Mouse (Mus musculus): ENCODE data around the gene Gpr37l1. TPM values are rescaled to one million over a fixed set of nuclear protein-coding genes. Genes with fewer than 3 reads are reported as not detected.
A peak's percentile ranks its signal among the peaks of the same experiment; 100 is the strongest.

Gpr37l1 gene
- polyA plus RNA-seq (2016; fragmentation: Nextera tagmentation; extraction: Ambion mirVana): not detected in 2 replicates

DNA sequence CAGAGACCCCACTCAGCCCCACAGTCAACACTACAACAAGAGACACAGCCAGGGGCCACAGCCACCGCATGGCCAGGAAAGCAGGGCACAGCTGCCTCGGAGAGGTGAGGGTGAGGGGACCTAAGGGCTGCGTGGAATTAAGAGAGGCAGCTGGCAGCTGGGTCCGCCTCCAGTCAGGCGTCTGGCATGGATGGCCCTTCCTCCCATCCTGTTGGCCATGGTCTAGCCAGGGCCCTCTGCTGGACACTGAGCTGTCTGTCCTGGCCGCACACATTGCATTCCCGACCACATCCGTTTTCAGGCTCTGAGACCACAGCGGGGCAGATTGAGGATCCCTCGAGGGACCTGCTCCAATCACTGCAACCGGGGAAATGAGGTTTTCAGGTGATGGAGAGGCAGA is at the start of gene Gpr37l1:
TSS of gene Gpr37l1 (minus strand) at position 247 of the 400 bp plus-strand sequence.
- 63% methylated on average over 11 of the region's 11 CpGs for WGBS
- no peaks in the 10 kb centered on the region for H3K9me3 ChIP-seq
- H3K36me3 ChIP-seq: no peaks in the 10 kb centered on the region
- no peak for ATAC-seq (ENCODE audit: insufficient number of reproducible peaks, insufficient read depth, low FRiP score, low TSS enrichment, low read depth)
- H3K4me3 ChIP-seq (replicated peaks): no peak within 1 kb of the TSS
- H3K4me2 ChIP-seq: no peak within 1 kb of the TSS
- no peaks in the 10 kb centered on the region for H3K4me1 ChIP-seq (replicated peaks)
- H3K27ac ChIP-seq: no peak within 1 kb of the TSS
- no peaks in the 10 kb centered on the region; the same call in 1 of the 2 replicates for H3K27me3 ChIP-seq
- no peak within 1 kb of the TSS for H3K9ac ChIP-seq (replicated peaks)

DNA sequence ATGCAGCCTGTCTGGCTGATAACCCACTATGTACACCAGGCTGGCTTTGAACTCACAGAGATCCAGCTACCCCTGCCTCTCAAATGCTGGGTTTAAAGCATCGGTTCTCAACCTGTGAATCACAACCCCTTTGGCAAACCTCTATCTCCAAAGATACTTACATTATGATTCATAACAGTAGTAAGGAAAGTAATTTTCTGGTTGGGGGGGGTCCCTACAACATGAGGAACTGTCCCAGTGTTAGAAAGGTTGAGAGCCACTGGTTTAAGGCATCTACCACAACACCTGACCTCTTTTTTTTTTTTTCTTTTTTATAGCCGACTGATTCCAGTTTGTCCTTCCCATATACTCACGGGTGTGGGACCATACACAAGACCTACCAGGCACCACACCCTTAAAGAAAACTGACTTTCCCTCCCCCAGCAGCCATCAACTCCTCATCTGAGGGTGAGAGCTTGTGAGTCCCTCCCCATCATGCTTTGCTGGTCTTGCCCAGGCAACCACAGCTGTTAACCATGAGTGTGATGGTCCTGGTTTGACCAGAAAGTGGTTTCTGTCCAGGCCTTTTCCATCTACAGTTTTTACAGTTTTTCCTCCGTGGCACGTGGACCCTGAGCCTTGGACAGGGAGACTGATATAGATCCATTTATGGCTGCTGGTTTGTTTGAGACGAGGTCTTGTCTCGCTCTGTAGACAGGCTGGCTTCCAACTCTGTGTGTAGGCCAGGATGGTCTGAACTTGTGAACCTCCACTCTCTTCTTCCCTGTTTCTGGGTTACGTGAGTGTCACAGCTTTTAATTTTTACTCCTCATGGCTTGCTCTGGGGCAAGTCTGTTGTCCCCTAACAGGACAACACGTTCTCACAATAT is 46.5 kb upstream of the Gpr37l1 start:
- H3K4me2 ChIP-seq: no peak overlapping the region
- 83% methylated on average over 9 of the region's 9 CpGs for WGBS
- peaks cover 8% of the 10 kb centered on the region for H3K4me1 ChIP-seq (replicated peaks)
- no peak for ATAC-seq (ENCODE audit: insufficient number of reproducible peaks, insufficient read depth, low FRiP score, low TSS enrichment, low read depth)
- no peak overlapping the region for H3K9ac ChIP-seq (replicated peaks)
- no peaks in the 10 kb centered on the region for H3K9me3 ChIP-seq
- no peak overlapping the region for H3K4me3 ChIP-seq (replicated peaks)
- H3K27me3 ChIP-seq: no peaks in the 10 kb centered on the region
- H3K27ac ChIP-seq: no peak overlapping the region
- H3K36me3 ChIP-seq: no peaks in the 10 kb centered on the region

DNA sequence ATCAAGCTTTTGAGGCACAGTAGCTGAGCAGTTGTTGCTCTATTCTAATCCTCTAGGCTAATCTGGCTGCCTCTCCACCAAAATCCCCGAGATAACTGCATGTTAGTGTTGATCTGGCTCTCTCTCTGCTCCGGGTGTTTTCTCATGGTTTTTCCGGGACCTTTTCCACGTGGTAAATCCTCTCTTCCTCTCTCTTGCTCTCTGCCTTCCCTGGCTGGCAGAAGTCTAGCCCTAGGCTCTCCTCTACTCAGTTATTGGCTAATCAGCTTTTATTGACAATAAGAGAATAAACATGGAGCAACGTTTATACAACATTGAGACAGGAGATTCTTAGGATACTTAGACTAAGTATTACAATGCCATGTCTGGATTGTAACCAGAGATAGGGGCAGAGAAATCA is 42.9 kb upstream of the Gpr37l1 start:
- no peak overlapping the region for H3K27ac ChIP-seq
- H3K4me1 ChIP-seq (replicated peaks): no peaks in the 10 kb centered on the region
- H3K9ac ChIP-seq (replicated peaks): no peak overlapping the region
- no peak overlapping the region for H3K4me3 ChIP-seq (replicated peaks)
- ATAC-seq (ENCODE audit: insufficient number of reproducible peaks, insufficient read depth, low FRiP score, low TSS enrichment, low read depth): no peak
- H3K27me3 ChIP-seq: no peaks in the 10 kb centered on the region
- 60% methylated on average over 5 of the region's 5 CpGs for WGBS
- H3K36me3 ChIP-seq: no peaks in the 10 kb centered on the region
- H3K4me2 ChIP-seq: no peak overlapping the region
- no peaks in the 10 kb centered on the region for H3K9me3 ChIP-seq

DNA sequence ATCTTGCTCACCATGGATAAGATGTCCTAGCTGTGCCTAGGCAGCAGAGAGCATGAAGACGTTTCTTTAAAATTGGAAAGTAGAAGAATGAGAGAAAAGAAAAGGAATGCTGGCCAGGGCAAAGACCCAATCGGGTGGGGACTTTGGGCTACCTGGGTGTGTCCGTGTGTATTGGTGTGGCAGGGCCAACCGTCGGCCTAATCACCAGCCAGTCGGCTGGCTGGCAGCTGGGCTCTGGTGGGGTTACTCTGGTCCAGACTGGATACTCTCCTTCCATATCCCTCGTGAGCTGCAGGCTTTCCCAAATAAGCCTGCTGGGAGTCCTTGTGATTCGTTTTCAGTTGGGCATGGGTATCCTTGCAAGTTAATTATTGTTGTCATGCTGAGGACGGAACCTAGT is 41.2 kb upstream of the Gpr37l1 start:
- ATAC-seq (ENCODE audit: insufficient number of reproducible peaks, insufficient read depth, low FRiP score, low TSS enrichment, low read depth): no peak
- H3K4me1 ChIP-seq (replicated peaks): peaks cover 12% of the 10 kb centered on the region
- H3K9ac ChIP-seq (replicated peaks): no peak overlapping the region
- H3K4me3 ChIP-seq (replicated peaks): no peak overlapping the region
- H3K27ac ChIP-seq: no peak overlapping the region
- no peaks in the 10 kb centered on the region for H3K27me3 ChIP-seq
- no peak overlapping the region for H3K4me2 ChIP-seq
- 79% methylated on average over 9 of the region's 9 CpGs for WGBS
- H3K9me3 ChIP-seq: no peaks in the 10 kb centered on the region
- no peaks in the 10 kb centered on the region for H3K36me3 ChIP-seq

DNA sequence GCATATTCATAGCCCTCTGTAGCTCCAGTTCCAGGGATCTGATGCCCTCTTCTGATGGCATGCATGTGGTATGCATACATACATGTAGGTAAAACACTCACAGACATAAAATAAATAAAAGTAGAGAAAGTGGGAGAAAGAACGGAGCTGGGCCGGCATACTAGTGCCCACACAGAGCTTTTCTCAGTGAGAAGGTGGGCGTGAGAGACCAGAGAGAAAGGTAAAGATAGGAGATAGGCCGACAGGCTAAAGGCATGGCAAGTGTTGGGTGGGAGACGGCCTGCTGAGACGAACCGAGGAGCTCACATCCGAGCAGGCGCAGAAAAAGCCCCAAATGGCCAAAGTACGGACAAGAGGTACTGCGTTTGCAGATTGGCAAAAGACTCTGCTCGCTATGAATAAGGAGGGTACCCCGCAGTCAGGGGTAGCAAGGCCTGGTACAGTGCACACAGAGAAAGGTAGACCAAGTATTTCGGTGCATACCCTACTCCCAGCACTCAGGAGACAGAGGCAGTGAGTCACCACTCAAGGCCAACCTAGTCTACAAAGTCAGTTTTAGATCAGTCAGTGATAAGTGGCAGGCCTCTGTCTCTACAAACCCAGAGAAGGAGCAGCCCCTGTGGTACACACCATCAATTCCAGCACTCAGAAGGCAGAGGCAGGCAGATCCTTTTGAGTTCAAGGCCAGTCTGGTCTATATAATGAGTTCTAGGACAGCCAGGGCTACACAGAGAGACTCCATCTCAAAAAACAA is 39.3 kb upstream of the Gpr37l1 start:
- Histone ChIP-seq H3K4me3 (replicated peaks) (no peak overlapping the region), H3K9me3 (no peaks in the 10 kb centered on the region), H3K9ac (replicated peaks) (no peak overlapping the region), H3K4me1 (replicated peaks) (peaks cover 20% of the 10 kb centered on the region), H3K4me2 (no peak overlapping the region), H3K27ac (no peak overlapping the region), H3K36me3 (no peaks in the 10 kb centered on the region), H3K27me3 (no peaks in the 10 kb centered on the region)
- WGBS: 94% methylated on average over 14 of the region's 14 CpGs
- no peak for ATAC-seq (ENCODE audit: insufficient number of reproducible peaks, insufficient read depth, low FRiP score, low TSS enrichment, low read depth)

DNA sequence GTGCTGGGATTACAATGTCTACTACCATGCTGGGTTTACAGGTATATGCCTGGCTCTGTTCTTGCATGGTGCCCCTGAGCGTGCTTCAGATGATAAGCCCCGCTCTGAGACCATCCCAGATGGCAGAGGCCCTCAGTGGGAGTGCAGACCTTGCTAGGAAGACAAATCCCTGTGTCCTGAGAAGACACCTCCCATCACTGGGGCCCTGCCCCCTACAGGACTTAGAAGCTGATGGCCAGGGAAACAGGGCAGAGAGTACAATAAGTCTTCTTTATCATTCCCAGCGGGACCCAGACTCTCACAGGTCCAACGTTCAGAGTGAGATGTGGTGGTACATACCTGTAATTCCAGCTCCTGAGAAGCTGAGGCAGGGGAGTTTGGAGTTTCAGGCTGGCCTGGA is 37.8 kb upstream of the Gpr37l1 start:
- H3K4me1 ChIP-seq (replicated peaks): peaks cover 20% of the 10 kb centered on the region
- ATAC-seq (ENCODE audit: insufficient number of reproducible peaks, insufficient read depth, low FRiP score, low TSS enrichment, low read depth): no peak
- no peak overlapping the region for H3K4me3 ChIP-seq (replicated peaks)
- H3K27me3 ChIP-seq: no peaks in the 10 kb centered on the region
- no peaks in the 10 kb centered on the region for H3K36me3 ChIP-seq
- H3K9ac ChIP-seq (replicated peaks): no peak overlapping the region
- 57% methylated on average over 4 of the region's 4 CpGs for WGBS
- no peak overlapping the region for H3K27ac ChIP-seq
- H3K4me2 ChIP-seq: no peak overlapping the region
- H3K9me3 ChIP-seq: no peaks in the 10 kb centered on the region

DNA sequence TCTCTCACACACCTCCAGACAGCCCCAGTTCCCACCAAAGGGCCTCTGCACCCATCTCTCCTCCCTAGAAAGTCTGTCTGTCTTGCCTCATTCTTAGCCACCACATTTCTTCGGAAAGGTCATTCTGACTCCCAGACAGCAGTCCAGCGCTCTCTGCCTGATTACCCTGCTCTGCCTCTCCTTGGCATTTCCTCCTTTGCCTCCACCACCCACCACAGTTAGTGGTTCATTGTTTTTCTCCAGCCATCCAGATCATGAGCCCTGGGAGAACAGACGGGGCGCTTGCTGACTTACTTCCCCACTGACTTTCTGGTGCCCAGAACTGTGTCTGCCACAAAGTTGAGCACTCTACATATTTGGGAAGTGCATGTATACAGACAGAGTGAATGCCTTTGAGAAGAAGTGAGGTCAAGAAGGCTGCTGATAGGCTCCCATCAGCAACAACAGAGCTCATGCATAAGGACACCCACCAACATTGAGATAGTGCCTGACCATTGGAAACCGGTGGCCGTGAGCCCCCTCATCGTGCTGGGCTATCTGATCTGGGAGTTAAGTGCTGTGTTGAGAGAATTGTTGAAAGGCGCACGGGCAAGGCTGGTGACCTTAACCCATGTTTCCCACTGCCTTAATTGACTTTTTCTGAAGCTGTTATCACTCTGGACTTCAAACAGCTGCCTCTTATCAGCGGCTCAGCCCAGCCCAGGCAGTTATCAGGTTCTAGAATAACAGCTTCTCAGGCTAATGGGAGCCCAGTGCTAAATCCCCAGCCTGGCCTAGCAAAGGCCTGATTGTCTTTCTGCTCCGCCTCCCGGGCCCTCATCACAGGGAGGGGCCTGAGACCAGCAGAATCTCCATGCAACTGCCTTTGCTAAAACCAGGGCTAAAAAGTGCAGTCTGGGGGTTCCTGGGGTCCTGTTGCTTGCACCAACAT is 37.0 kb upstream of the Gpr37l1 start:
- Histone ChIP-seq H3K27ac (no peak overlapping the region), H3K4me1 (replicated peaks) (peaks cover 23% of the 10 kb centered on the region), H3K4me3 (replicated peaks) (no peak overlapping the region), H3K9me3 (no peaks in the 10 kb centered on the region), H3K36me3 (no peaks in the 10 kb centered on the region), H3K27me3 (no peaks in the 10 kb centered on the region), H3K4me2 (no peak overlapping the region), H3K9ac (replicated peaks) (no peak overlapping the region)
- WGBS: 42% methylated on average over 12 of the region's 12 CpGs
- no peak for ATAC-seq (ENCODE audit: insufficient number of reproducible peaks, insufficient read depth, low FRiP score, low TSS enrichment, low read depth)

DNA sequence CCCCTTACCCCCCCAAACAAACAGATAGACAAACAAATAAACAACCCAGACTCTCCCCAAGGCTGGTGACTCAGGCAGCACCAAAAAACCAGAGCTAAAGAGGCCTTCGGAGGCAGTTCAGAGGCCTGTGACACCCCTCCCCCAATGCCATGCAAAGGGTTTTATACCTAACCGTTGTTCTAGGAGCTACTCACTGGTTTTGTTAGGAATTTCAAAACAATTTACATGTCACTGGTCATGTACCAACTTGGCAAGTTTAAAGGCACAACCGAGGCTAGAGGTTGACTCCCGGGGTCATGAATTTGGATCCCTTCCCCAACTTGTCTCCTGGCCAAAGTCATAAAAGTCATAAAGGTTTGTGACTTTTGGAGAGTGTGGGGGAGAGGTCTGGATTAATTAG is 32.9 kb upstream of the Gpr37l1 start:
- Histone ChIP-seq H3K27ac (no peak overlapping the region), H3K4me2 (no peak overlapping the region), H3K9ac (replicated peaks) (no peak overlapping the region), H3K9me3 (no peaks in the 10 kb centered on the region), H3K27me3 (no peaks in the 10 kb centered on the region), H3K36me3 (no peaks in the 10 kb centered on the region), H3K4me1 (replicated peaks) (peaks cover 35% of the 10 kb centered on the region), H3K4me3 (replicated peaks) (no peak overlapping the region)
- no peak for ATAC-seq (ENCODE audit: insufficient number of reproducible peaks, insufficient read depth, low FRiP score, low TSS enrichment, low read depth)
- 58% methylated on average over 4 of the region's 4 CpGs for WGBS

DNA sequence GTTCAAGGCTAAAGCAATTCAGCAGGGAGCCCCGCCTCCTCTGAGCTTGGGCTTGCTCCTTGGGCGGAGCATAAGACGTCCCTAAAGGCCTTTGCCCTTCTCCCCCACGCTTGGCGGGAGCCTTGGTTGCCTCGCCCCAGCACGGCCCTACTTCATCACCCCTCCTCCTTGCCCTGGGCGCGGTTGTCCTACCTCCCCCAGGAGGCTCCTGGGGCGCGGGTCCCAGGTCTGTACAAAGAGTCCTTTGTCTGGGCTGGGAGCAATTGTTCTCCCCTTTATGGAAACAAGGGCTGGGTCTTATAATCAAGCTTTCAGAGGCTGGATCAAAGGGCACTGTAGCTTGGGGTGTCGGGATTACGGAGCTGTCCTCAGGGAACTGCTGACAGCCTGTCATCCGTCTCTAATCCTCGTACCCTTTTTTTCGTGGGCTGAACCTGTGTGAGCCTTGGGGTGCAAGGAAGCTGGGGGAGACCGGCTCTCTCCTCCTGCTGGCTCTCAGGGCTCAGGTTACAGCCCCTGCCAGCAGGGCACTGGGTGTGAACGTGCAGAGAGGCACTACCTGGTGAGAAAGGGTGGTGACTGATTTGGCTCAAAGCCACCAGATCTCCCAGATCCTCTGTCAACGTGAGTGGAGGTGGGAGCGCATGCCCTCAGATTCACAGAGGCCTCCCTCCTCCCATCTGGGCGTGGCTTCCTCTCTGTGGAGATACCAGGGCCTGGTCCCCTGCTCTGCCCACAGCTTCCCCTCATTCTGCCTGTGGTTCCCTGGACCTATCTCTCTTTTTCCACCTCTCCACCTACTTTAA is 31.7 kb upstream of the Gpr37l1 start:
- H3K27ac ChIP-seq: peak overlapping the region; percentile 69
- H3K4me1 ChIP-seq (replicated peaks): peaks cover 24% of the 10 kb centered on the region
- no peaks in the 10 kb centered on the region for H3K36me3 ChIP-seq
- peak overlapping the region; percentile 19 for H3K4me3 ChIP-seq (replicated peaks)
- ATAC-seq (ENCODE audit: insufficient number of reproducible peaks, insufficient read depth, low FRiP score, low TSS enrichment, low read depth): peak; percentile 46
- H3K27me3 ChIP-seq: no peaks in the 10 kb centered on the region
- H3K4me2 ChIP-seq: peak overlapping the region; percentile 48
- H3K9me3 ChIP-seq: no peaks in the 10 kb centered on the region
- 0 out of 2 replicates have a peak overlapping the region, but pooled peaks have one; percentile 40 for H3K9ac ChIP-seq (replicated peaks)
- WGBS: 2% methylated on average over 21 of the region's 21 CpGs

DNA sequence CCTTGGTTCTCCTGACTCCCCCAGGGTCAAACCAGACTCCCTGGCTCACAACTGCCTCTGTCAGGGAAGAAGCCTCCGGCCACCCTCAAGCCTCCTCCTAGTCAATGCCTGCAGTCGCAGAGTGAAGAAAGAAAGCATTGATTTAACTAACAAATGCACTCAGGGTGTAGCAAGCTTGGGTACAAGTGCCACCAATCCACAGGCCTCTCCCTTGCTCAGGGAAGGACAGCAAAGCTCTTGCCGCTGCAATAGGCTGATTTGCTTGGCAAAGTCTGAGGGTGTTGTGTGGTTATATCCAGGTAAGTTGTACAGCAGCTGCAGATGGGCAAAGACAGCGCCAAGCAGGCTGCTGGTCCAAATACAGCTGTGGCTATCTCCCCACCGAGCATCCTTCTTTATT is 30.9 kb upstream of the Gpr37l1 start:
- Histone ChIP-seq H3K27ac (peak overlapping the region; percentile 4; the same call in 1 of the 2 replicates), H3K36me3 (no peaks in the 10 kb centered on the region), H3K9ac (replicated peaks) (no peak overlapping the region), H3K27me3 (no peaks in the 10 kb centered on the region), H3K4me3 (replicated peaks) (no peak overlapping the region), H3K4me2 (no peak overlapping the region), H3K9me3 (no peaks in the 10 kb centered on the region), H3K4me1 (replicated peaks) (peaks cover 23% of the 10 kb centered on the region)
- no peak for ATAC-seq (ENCODE audit: insufficient number of reproducible peaks, insufficient read depth, low FRiP score, low TSS enrichment, low read depth)
- 58% methylated on average over 5 of the region's 5 CpGs for WGBS

Measured in limb, embryonic 12.5 days (tissue).